Mouse (Mus musculus): ENCODE results near the gene Rps21. TPM values are rescaled to one million over a fixed set of nuclear protein-coding genes. Genes with fewer than 3 reads are reported as not detected.

Rps21 gene
- total RNA-seq, 2 experiments from 2014 or later = 390 to 412 TPM

DNA sequence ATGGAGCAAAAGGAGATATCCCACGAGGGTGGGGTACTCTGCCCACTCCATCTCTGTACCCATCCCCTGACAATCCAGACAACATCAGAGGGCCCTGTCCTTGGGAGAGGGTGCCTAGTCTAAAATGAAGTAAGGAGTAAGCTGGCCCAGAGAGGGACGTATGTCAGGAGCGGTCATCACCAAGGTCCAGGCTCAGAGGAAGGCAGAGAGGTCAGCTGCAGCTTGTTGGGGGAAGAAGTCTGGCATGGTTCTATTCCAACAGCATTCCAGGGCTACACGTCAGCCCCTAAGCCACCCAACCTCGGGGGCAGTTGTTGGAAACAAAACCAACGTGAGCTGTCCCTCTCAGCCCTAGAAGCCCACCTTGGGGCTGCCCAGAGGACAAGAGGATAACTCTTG is 29.1 kb upstream of the Rps21 start:
- no peak for ATAC-seq (replicated peaks; ENCODE audit: low FRiP score, poor library complexity, severe bottlenecking)

DNA sequence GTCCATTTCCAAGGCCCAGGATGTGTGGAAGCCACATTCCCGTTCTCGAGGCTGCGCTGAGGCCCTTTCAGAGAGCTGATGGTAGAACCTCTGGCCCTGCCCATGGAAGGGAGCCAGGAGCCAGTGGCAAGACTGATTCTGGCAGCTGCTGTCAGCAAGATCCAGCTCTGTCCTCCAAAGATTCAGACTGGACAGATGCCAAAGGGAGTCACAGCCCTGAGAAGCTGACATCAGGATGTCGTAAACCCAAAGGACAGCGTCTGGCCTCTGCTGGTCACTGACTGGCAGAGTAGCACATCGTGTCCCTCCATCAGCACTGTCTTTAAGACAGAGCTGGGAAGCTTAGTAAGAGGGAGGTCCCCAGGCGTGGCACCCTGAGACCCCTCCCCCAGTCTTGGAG is 28.6 kb upstream of the Rps21 start:
- ATAC-seq (replicated peaks; ENCODE audit: low FRiP score, poor library complexity, severe bottlenecking) = no peak

DNA sequence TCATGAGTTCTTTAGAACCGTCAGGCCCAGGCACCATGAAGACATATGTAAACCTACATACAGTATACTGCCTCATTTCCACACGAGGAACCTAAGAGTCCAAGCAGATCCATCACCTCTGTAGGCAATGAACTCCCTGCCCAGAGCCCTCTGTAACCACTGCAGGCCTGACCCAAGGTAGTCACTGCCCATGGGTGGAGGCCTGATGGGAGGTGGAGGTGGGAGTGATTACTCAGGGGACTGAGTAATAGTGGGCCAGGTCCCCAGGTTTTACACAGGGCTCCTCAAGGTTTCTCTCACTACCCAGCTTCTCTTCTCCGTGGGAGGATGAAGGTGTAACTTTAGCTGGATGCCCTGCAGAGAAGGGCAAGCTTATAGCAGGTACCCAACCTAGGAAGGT is 28.0 kb upstream of the Rps21 start:
- no peak for ATAC-seq (replicated peaks; ENCODE audit: low FRiP score, poor library complexity, severe bottlenecking)

DNA sequence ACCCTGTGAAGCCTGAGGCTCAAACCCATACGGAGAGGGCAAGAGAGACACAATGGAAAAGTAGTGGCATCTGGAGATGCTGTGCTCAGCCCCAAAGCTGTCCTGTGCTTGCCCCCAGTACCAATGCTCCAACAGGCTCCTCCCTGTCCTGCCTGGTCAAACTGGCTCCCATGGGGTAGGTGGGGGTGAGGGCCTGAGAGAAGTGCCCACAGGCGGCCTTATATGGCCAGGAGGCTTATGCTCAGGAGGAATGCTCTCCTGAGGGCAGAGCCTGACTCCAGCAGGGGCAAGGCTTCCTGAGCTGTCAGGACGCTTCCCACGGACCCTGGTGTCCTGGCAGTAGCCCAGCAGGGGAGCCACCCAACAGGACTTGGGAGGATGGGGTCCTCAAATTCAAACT is 26.7 kb upstream of the Rps21 start:
- ATAC-seq (replicated peaks; ENCODE audit: low FRiP score, poor library complexity, severe bottlenecking) = no peak

DNA sequence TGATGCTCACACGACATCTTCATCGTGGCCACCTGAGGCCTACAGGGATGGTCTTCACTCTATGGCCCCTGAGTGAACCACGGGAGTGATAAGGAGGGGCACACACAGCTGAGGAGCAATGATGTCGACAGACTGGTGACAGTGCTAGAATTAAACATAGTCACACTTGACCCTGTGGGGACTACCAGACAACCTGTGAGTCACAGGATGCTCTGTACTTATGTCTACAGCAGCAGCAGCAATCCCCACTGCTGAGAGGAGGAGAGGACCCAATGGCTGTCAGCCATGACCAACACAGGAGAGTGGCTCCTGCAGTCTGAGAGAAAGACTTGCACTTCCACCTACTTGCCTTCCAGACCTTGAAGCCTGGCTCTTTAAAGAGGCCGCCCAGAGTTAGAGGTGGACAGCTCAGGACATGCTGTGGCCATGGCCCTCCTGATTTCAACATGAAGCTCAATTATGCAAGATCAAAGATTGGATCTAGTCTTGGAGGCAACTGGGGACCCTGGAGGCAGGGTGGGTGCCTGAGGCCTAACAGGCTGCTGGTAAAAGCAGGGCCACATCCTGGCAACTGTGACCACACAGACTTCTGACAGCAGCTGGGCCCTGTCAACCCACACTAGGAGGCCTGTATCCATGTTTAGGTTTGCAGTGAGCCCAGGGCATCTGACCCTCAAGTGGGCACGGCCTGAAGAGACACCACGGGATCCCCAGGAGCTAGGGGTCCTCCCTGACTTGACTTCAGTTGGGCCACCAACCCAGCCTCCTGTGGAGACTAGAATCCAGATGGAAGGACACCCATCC is 23.9 kb upstream of the Rps21 start:
- ATAC-seq (replicated peaks; ENCODE audit: low FRiP score, poor library complexity, severe bottlenecking) = no peak

DNA sequence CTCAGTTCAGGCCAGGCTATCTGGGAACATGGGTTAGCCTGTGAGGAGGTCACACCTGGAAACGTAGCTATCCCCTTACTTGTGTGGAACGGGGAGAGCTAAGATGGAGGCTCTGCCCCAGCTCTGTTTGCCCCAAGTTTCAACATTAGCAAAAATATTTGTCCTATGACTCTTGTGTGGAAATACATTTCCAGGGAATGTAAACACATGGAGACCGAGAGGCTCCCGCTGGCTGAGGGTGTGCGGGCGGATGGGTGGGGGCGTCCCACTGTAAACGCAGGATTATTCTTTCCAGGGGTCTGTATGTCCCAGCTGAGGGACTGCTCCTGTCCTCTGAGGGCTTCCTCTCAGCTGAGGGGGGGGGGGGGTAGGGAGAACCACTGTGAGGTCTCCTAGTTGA is 22.8 kb upstream of the Rps21 start:
- no peak for ATAC-seq (replicated peaks; ENCODE audit: low FRiP score, poor library complexity, severe bottlenecking)

DNA sequence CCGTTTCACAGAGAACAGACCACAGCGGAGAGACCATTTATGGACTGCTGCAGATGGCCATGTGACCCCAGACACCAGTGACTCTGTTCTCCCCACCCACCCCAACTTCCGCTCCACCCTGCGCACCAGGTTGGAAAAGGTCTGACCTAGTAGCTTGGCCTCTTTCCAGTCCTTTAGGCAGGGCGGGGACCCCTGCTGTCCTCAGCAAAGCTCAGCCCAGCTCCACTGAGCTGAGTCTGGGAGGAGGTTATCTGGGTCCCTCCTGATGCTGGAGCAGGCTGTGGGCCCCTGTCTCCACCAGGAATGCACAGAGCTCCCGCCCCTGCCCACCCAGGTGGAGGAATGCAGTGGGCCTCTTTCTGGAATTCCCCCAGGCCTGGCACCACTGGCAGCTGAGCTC is 22.2 kb upstream of the Rps21 start:
- ATAC-seq (replicated peaks; ENCODE audit: low FRiP score, poor library complexity, severe bottlenecking) = no peak

DNA sequence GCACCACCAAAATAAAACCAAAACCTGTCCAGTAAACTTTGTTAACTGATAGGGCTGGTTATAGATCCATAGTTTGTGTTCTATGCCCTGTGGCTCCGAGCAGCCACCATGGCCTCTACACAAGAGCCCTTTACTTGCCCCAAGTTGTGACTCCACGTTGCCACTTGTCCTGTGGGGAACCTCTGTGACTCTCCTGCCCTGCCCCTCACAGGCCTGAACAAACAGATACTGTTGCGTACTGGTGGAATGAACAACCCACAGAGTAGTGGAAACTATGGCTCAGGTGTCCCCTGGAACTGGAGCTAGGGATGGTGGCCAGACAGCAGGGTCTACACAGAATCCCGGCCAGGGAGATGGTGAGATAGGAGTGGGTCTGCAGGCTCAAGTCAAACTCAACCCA is 21.4 kb upstream of the Rps21 start:
- no peak for ATAC-seq (replicated peaks; ENCODE audit: low FRiP score, poor library complexity, severe bottlenecking)

DNA sequence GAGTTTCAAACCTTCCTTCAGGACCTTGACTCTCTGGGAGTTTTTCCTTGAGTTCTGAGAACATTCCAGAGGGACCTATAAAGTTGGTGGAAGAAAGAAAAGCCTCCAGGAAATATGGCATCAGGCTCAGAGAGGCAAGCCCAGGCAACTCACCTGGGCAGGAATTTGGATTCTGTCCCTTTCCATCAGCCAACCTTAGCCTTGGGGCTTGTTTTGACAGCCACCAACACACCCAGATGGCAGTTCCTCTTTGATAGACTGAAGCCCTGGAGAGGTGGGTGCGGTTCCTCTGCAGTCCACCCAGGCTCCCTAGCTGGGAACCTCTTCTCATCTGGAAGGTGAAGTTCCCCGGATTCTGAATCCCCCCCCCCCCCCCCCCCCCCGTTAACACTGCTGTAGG is 20.7 kb upstream of the Rps21 start:
- ATAC-seq (replicated peaks; ENCODE audit: low FRiP score, poor library complexity, severe bottlenecking) = peak; percentile 55; the same call in 1 of the 2 replicates

DNA sequence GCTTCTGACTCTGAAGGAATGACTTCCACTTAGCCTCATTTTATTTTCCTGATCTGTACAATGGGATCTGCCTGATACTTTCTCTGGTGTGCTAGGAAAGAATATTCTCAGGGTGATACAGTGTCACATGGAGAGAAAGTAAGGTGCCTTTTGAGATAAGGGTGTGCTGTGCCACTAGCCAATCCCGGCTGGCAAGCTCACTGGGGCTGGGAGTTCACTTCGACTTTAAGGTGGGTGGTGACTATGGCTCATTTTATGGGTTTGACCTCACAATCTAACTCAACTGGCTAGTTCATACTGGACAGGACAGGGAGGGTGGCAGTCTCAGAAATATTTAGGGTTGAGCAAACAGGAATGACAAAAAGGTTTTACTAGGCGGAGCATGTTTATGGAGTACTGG is 20.2 kb upstream of the Rps21 start:
- peak; percentile 88 for ATAC-seq (replicated peaks; ENCODE audit: low FRiP score, poor library complexity, severe bottlenecking)

DNA sequence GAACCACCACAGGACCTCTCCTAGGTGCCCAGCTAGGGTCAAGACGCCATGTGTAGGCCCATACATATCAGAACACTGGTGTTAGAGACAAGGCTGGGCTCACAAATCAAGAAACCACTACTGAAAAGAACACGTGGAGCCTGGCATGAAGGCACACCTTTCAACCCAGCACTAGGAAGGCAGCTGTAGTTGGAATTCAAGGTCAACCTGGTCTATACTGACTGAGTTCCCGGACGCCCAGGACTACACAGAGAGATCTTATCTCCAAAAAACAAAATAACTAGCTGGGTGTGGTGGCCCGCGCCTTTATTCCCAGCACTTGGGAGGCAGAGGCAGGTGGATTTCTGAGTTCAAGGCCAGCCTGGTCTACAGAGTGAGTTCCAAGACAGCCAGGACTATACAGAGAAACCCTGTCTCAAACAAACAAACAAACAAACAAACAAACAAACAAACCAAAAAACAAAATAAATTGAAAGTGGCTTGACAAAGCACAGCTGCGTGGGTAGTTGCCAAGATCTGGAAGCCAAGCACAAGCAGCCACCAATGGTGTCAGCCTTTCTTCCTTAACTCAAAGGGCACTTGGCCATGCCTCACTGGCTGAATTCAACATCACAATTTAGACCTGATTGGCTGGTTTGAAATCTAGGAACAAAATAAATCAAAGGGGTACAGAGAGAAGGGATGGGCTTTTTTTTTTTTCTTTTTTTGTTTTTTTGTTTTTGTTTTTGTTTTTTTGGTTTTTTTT is 19.4 kb upstream of the Rps21 start:
- ATAC-seq (replicated peaks; ENCODE audit: low FRiP score, poor library complexity, severe bottlenecking) = no peak

DNA sequence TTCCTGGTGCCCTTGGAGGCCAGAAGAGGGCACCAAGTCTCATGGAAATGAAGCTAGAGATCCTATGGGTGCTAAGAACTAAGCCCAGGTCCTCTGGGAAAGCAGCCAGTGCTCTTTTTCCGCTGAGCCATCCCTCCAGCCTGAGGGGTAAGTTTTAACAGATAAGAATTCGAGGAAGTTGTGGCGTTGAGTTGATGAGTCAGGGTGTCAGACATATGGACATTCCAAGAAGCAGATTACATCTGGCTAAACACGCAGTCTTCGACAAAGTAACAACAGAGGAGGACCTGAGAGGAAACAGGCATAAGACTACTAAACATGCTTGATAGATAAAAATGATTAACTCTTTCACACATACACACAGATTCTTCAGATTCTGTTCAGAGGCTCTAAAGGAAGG is 18.6 kb upstream of the Rps21 start:
- no peak for ATAC-seq (replicated peaks; ENCODE audit: low FRiP score, poor library complexity, severe bottlenecking)

DNA sequence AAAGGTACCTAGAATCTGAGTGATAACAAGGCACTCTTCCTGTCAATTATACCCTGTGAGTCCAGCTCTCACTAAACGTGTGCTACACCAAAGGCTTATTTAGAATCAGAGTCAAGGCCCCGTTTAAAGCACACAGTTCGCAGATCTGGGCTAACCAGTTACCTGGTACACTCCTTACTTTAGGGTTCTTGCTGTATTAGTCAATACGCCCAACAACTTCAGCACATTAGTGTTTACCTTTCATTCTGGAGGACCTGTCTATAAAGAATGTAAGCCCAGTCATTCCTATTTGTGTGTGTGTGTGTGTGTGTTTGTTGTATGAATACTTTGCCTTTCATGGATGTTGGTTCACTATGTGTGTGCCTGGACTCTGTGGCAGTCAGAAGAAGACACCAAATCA is 14.1 kb upstream of the Rps21 start:
- no peak for ATAC-seq (replicated peaks; ENCODE audit: low FRiP score, poor library complexity, severe bottlenecking)

DNA sequence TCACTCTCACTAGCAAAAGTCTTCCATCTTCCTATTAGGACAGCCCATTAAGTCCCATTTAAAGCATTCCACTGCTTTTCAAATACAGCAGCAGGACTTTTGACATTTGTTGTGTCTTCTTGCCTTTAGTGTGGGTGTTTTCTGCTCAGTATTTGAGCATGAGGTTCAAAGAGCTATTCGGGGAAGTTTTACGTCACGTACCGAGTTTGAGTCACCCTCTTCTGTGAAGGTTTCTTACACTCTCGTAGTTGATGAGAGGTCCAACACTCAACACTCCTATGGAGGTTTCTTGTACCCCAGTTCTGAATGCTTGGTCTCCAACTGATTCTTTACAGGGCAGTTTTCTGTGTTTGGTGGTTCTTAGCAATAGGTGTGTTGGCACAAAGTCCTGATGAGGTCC is 9.3 kb upstream of the Rps21 start:
- no peak for ATAC-seq (replicated peaks; ENCODE audit: low FRiP score, poor library complexity, severe bottlenecking)

DNA sequence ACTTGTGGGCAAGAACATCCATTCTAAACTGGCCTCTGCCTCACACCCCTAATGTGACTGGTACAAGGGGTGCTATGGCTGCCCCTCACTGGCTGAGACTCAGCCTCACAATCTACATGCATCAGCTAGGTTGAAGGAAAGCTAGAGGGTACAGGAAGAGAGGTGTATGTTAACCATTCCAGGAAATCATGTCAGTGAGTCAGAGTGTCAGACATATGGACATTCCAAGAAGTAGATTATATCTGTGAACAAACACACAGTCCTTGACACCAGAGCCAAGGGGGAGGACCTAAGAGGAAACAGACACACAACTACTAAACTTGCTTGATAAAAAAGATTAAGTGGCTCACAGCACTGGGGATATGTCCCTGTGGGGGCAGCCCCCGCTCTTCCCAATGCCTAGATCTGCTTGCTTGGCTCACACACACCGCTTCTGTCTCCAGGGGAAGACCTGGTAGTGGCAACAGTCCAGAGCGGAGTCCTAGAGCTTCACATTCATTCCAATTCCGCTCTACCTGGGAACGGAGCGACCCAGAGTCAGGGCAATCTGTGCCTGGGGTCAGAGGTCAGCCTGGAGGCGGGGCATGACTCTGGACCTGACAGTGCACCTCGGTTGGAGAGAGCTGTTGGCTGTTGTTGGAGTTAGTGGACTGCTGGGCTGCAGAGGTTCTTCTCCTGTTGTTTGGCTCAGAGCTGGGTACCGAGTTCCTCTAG is 8.1 kb upstream of the Rps21 start:
- ATAC-seq (replicated peaks; ENCODE audit: low FRiP score, poor library complexity, severe bottlenecking) = no peak

DNA sequence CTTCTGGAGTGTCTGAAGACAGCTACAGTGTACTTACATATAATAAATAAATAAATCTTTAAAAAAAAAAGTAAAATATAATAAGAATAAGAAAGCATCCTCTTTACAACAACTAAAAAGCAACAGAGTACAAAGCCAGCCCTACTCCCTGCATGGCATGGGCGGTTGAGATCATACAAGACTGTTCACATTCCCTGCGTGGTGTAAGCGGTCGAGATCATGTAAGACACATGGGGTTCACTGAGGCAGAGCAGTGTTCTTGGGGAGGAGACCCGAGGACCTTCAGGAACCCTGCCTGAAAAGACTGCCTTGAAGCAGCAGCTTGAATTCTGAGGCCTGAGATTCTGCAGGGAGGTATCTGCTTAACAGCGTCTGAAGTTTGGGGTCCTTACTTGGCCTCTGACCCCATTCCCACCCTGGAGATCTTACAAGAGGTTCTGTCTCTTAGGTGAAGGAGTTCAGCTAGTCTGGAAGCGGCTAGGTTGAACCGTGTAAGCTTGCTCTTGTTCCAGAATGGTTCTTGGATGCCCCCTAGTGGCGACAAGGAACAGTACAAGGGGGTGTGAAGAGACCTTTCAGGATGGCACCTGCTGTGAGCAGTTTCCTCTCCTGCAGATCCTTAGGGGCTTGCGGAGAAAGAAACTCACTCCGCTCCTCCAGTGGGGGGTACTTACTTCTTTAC is 6.1 kb upstream of the Rps21 start:
- peak; percentile 85 for ATAC-seq (replicated peaks; ENCODE audit: low FRiP score, poor library complexity, severe bottlenecking)

DNA sequence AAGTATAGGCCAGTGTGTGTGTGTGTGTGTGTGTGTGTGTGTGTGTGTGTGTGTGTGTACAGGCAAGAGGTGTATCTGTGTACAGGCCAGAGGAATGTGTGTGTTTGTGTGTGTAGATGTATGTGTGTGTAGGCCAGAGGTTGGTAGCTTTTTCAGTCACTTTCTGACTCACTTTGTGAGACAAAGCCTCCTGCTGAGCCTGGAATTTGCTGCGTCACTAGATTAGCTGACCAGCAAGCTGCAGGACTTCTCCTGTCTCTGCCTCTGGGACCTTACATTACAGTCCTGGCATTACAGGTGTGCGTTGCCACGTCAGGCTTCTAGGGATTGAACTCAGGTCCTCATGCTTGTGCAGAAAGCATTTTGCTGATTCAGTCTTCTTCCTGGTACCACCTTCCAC is 5.3 kb upstream of the Rps21 start:
- no peak for ATAC-seq (replicated peaks; ENCODE audit: low FRiP score, poor library complexity, severe bottlenecking)

DNA sequence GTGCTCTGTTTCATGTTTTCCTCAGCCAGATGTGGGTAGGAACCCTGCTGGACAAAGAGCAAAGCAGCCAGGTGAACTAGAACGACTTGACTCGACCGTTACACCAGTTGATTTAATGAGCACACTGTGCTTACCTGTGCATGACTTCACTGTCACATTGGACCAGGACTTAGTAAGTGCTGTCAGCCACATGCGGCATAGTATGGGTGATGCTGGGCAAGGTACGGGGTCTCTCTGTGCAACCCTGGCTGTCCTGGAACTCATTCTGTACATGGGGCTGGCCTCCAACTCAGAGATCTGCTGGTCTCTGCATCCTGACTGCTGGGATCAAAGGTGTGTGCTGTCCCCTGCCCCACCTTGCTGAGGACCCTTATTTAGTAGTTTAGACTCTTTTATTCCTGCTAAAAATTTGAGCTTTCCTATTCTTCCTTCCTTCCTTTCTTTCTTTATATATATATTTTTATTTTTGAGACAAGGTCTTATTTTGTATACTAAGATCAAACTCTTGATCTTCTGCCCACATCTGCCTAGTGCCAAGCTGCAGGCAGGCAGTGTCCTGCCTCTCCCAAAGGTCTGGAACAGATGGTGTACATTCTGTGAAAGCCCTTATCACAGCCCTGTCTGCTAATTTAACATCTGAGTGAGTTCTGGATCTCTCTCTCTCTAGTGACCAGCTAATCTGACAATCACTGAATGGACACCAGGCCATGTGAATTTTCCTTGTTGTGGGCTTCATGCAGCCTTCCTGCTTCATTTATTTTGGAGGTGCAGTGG is 2.6 kb upstream of the Rps21 start:
- no peak for ATAC-seq (replicated peaks; ENCODE audit: low FRiP score, poor library complexity, severe bottlenecking)

DNA sequence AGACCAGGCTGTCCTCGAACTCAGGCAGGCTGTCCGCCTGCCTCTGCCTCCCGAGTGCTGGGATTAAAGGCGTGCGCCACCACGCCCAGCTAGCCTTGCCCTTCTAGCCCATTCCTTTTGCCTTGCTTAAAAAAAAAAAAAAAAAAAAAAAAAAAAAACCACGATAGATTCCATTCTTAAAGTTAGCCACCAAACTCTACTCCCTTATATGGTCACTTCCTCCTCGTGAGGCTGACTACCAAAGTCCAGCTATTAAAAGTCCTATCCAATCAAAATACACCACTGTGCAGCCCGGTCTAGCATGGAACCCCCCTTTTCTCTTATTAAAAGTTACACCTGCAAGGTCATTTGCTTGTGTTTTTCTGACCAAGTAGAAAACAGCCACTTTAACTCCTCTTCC is 1.5 kb upstream of the Rps21 start:
- no peak for ATAC-seq (replicated peaks; ENCODE audit: low FRiP score, poor library complexity, severe bottlenecking)
